Mouse (Mus musculus): ENCODE data around the gene Wee2. TPM values are rescaled to one million over a fixed set of nuclear protein-coding genes. Genes with fewer than 3 reads are reported as not detected.

Gene Wee2
- polyA plus RNA-seq, 1 experiment from 2014 or later, result not detected

- Histone ChIP-seq H3K27ac (replicated peaks) (no peak within 1 kb of the TSS), H3K27me3 (peaks cover 70% of the 10 kb centered on the region), H3K4me2 (peak within 1 kb of the TSS; percentile 85), H3K9ac (peak within 1 kb of the TSS; percentile 54; the same call in 1 of the 2 replicates), H3K9me3 (replicated peaks) (no peaks in the 10 kb centered on the region), H3K4me1 (replicated peaks) (peaks cover 17% of the 10 kb centered on the region), H3K4me3 (replicated peaks) (peak within 1 kb of the TSS; percentile 66), H3K36me3 (replicated peaks) (no peaks in the 10 kb centered on the region)
- peak; percentile 82 for ATAC-seq (ENCODE audit: insufficient read depth)
- WGBS (ENCODE audit: insufficient replicate concordance), result under 1% methylated on average over 38 of the region's 38 CpGs
These were observed 2.8 kb upstream of the Wee2 start, which contains the start of gene E330009J07Rik for GRCm38 (mm10) chr6:40436047-40436483. TSS of gene E330009J07Rik (minus strand) at chr6:40436135.

- Histone ChIP-seq H3K27me3 (peaks cover 66% of the 10 kb centered on the region), H3K4me1 (replicated peaks) (peaks cover 12% of the 10 kb centered on the region), H3K4me3 (replicated peaks) (no peak overlapping the region), H3K36me3 (replicated peaks) (no peaks in the 10 kb centered on the region), H3K4me2 (no peak overlapping the region), H3K27ac (replicated peaks) (no peak overlapping the region), H3K9ac (no peak overlapping the region), H3K9me3 (replicated peaks) (no peaks in the 10 kb centered on the region)
- 18% methylated on average over 12 of the region's 12 CpGs for WGBS (ENCODE audit: insufficient replicate concordance)
- ATAC-seq (ENCODE audit: insufficient read depth), result no peak
These were observed 843 bp downstream of the Wee2 start for GRCm38 (mm10) chr6:40439731-40440130.

- Histone ChIP-seq H3K9ac (no peak overlapping the region), H3K4me1 (replicated peaks) (peaks cover 1% of the 10 kb centered on the region; the same call in 1 of the 2 replicates), H3K27ac (replicated peaks) (no peak overlapping the region), H3K36me3 (replicated peaks) (no peaks in the 10 kb centered on the region), H3K4me3 (replicated peaks) (no peak overlapping the region), H3K4me2 (no peak overlapping the region), H3K27me3 (peaks cover 51% of the 10 kb centered on the region), H3K9me3 (replicated peaks) (no peaks in the 10 kb centered on the region)
- WGBS (ENCODE audit: insufficient replicate concordance), result 61% methylated on average over 3 of the region's 3 CpGs
- ATAC-seq (ENCODE audit: insufficient read depth), result no peak
These were observed 2.4 kb downstream of the Wee2 start for GRCm38 (mm10) chr6:40441276-40441675.

GRCm38 (mm10) chr6:40441755-40442154 lies 2.9 kb downstream of the Wee2 start:
- ATAC-seq (ENCODE audit: insufficient read depth), result no peak
- no peaks in the 10 kb centered on the region for H3K36me3 ChIP-seq (replicated peaks)
- WGBS (ENCODE audit: insufficient replicate concordance), result 35% methylated on average over 3 of the region's 3 CpGs

GRCm38 (mm10) chr6:40443281-40443928 lies 4.5 kb downstream of the Wee2 start:
- H3K27me3 ChIP-seq, result peaks cover 34% of the 10 kb centered on the region
- ATAC-seq (ENCODE audit: insufficient read depth), result no peak

More at GRCm38 (mm10) chr6:40441755-40442154, 2.9 kb downstream of the Wee2 start:
- Histone ChIP-seq H3K27me3 (peaks cover 46% of the 10 kb centered on the region), H3K9me3 (replicated peaks) (no peaks in the 10 kb centered on the region), H3K9ac (no peak overlapping the region), H3K27ac (replicated peaks) (no peak overlapping the region), H3K4me3 (replicated peaks) (no peak overlapping the region), H3K4me1 (replicated peaks) (no peaks in the 10 kb centered on the region), H3K4me2 (no peak overlapping the region)

GRCm38 (mm10) chr6:40448626-40449025 lies 9.7 kb downstream of the Wee2 start:
- H3K4me2 ChIP-seq, result no peak overlapping the region
- no peak for ATAC-seq (ENCODE audit: insufficient read depth)
- H3K9me3 ChIP-seq (replicated peaks), result no peaks in the 10 kb centered on the region

More at GRCm38 (mm10) chr6:40443281-40443928, 4.5 kb downstream of the Wee2 start:
- Histone ChIP-seq H3K9ac (no peak overlapping the region), H3K9me3 (replicated peaks) (no peaks in the 10 kb centered on the region), H3K4me1 (replicated peaks) (no peaks in the 10 kb centered on the region), H3K4me3 (replicated peaks) (no peak overlapping the region), H3K27ac (replicated peaks) (no peak overlapping the region), H3K36me3 (replicated peaks) (no peaks in the 10 kb centered on the region), H3K4me2 (no peak overlapping the region)
- WGBS (ENCODE audit: insufficient replicate concordance), result 33% methylated on average over 10 of the region's 10 CpGs

GRCm38 (mm10) chr6:40454436-40455041 lies 15.7 kb downstream of the Wee2 start:
- 19% methylated on average over 7 of the region's 7 CpGs for WGBS (ENCODE audit: insufficient replicate concordance)
- no peaks in the 10 kb centered on the region for H3K9me3 ChIP-seq (replicated peaks)

More at GRCm38 (mm10) chr6:40448626-40449025, 9.7 kb downstream of the Wee2 start:
- Histone ChIP-seq H3K27ac (replicated peaks) (no peak overlapping the region), H3K36me3 (replicated peaks) (no peaks in the 10 kb centered on the region), H3K4me1 (replicated peaks) (no peaks in the 10 kb centered on the region), H3K4me3 (replicated peaks) (no peak overlapping the region), H3K9ac (no peak overlapping the region), H3K27me3 (peaks cover 9% of the 10 kb centered on the region; the same call in 1 of the 2 replicates)

GRCm38 (mm10) chr6:40465710-40466109 lies 26.8 kb downstream of the Wee2 start:
- Histone ChIP-seq H3K27ac (replicated peaks) (no peak overlapping the region), H3K36me3 (replicated peaks) (no peaks in the 10 kb centered on the region), H3K9ac (no peak overlapping the region), H3K4me3 (replicated peaks) (no peak overlapping the region), H3K9me3 (replicated peaks) (no peaks in the 10 kb centered on the region), H3K27me3 (no peaks in the 10 kb centered on the region), H3K4me1 (replicated peaks) (no peaks in the 10 kb centered on the region), H3K4me2 (no peak overlapping the region)
- WGBS (ENCODE audit: insufficient replicate concordance), result 39% methylated on average over 6 of the region's 6 CpGs
- ATAC-seq (ENCODE audit: insufficient read depth), result no peak

More at GRCm38 (mm10) chr6:40454436-40455041, 15.7 kb downstream of the Wee2 start:
- Histone ChIP-seq H3K4me3 (replicated peaks) (no peak overlapping the region), H3K36me3 (replicated peaks) (no peaks in the 10 kb centered on the region), H3K27ac (replicated peaks) (no peak overlapping the region), H3K9ac (no peak overlapping the region), H3K4me1 (replicated peaks) (no peaks in the 10 kb centered on the region), H3K4me2 (no peak overlapping the region), H3K27me3 (no peaks in the 10 kb centered on the region)
- no peak for ATAC-seq (ENCODE audit: insufficient read depth)

GRCm38 (mm10) chr6:40470916-40471719 lies 32.2 kb downstream of the Wee2 start, which contains the start of gene Ssbp1:
TSS of gene Ssbp1 (plus strand) at chr6:40471352.
- Histone ChIP-seq H3K9ac (peak within 1 kb of the TSS; percentile 78), H3K4me2 (peak within 1 kb of the TSS; percentile 78), H3K4me3 (replicated peaks) (peak within 1 kb of the TSS; percentile 80), H3K36me3 (replicated peaks) (peaks cover 21% of the 10 kb centered on the region), H3K27me3 (no peaks in the 10 kb centered on the region), H3K4me1 (replicated peaks) (peaks cover 15% of the 10 kb centered on the region), H3K9me3 (replicated peaks) (no peaks in the 10 kb centered on the region), H3K27ac (replicated peaks) (peak within 1 kb of the TSS; percentile 85)
- peak; percentile 93 for ATAC-seq (ENCODE audit: insufficient read depth)
- under 1% methylated on average over 54 of the region's 54 CpGs for WGBS (ENCODE audit: insufficient replicate concordance)

GRCm38 (mm10) chr6:40471720-40472010 lies 32.8 kb downstream of the Wee2 start:
- Histone ChIP-seq H3K4me3 (replicated peaks) (peak overlapping the region; percentile 80), H3K4me2 (peak overlapping the region; percentile 78), H3K36me3 (replicated peaks) (peaks cover 25% of the 10 kb centered on the region), H3K9me3 (replicated peaks) (no peaks in the 10 kb centered on the region), H3K4me1 (replicated peaks) (peaks cover 15% of the 10 kb centered on the region), H3K27ac (replicated peaks) (peak overlapping the region; percentile 85), H3K9ac (peak overlapping the region; percentile 78), H3K27me3 (no peaks in the 10 kb centered on the region)
- WGBS (ENCODE audit: insufficient replicate concordance), result 1% methylated on average over 7 of the region's 7 CpGs
- no peak for ATAC-seq (ENCODE audit: insufficient read depth)

GRCm38 (mm10) chr6:40476132-40476531 lies 37.2 kb downstream of the Wee2 start:
- WGBS (ENCODE audit: insufficient replicate concordance), result 67% methylated on average over 4 of the region's 4 CpGs
- peaks cover 46% of the 10 kb centered on the region for H3K36me3 ChIP-seq (replicated peaks)

More at GRCm38 (mm10) chr6:40476132-40476531, 37.2 kb downstream of the Wee2 start:
- Histone ChIP-seq H3K4me3 (replicated peaks) (no peak overlapping the region), H3K9ac (no peak overlapping the region), H3K9me3 (replicated peaks) (no peaks in the 10 kb centered on the region), H3K27me3 (no peaks in the 10 kb centered on the region), H3K4me2 (no peak overlapping the region), H3K4me1 (replicated peaks) (peaks cover 15% of the 10 kb centered on the region), H3K27ac (replicated peaks) (no peak overlapping the region)
- no peak for ATAC-seq (ENCODE audit: insufficient read depth)
